Mouse (Mus musculus) hindbrain, embryonic 10.5 days (tissue): ENCODE data around the gene Pxmp4. TPM values are rescaled to one million over a fixed set of nuclear protein-coding genes. Genes with fewer than 3 reads are reported as not detected.

Experiments used
- DNase-seq: peaks from one replicate; pipeline ENCODE4 v3.0.0-alpha.2; 2017; ENCODE audit warnings: low spot score
- H3K27ac ChIP-seq: fragments of 300-500 bp; sonication (generic); 2 replicates; pipeline ENCODE4 v1.5.1; 2016; ENCODE audit warnings: mild to moderate bottlenecking, moderate library complexity
- H3K27me3 ChIP-seq: fragments of 300-500 bp; sonication (generic); 2 replicates; pipeline ENCODE4 v1.6.1; 2016; ENCODE audit warnings: mild to moderate bottlenecking; ENCODE audit not compliant: poor library complexity, insufficient read depth, severe bottlenecking
- H3K36me3 ChIP-seq: fragments of 300-500 bp; sonication (generic); 2 replicates; pipeline ENCODE4 v1.6.1; 2016; ENCODE audit warnings: mild to moderate bottlenecking, moderate library complexity
- H3K4me1 ChIP-seq: fragments of 300-500 bp; sonication (generic); replicated peaks from 2 replicates; pipeline ENCODE4 v1.6.1; 2016; ENCODE audit warnings: mild to moderate bottlenecking
- H3K4me3 ChIP-seq: fragments of 300-500 bp; sonication (generic); 2 replicates; pipeline ENCODE4 v1.5.1; 2016; ENCODE audit warnings: mild to moderate bottlenecking, moderate library complexity
- H3K9me3 ChIP-seq: fragments of 300-500 bp; sonication (generic); 2 replicates; pipeline ENCODE4 v1.6.1; 2016; ENCODE audit warnings: mild to moderate bottlenecking, moderate library complexity
- WGBS: fragments of 180-500 bp; shearing (Covaris S2); methylation state at CpG from one replicate; pipeline ENCODE4 v1.1.7; 2016; 5-methylcytosine and 5-hydroxymethylcytosine counted together
- polyA plus RNA-seq: library from polyadenylated mRNA; unstranded; fragments of >200 nt; fragmentation: Nextera tagmentation; extraction: Ambion mirVana; gene quantifications from 2 replicates; pipeline ENCODE4 v1.2.1, GENCODE M21; 2016

Gene Pxmp4
- polyA plus RNA-seq, 1 experiment from 2014 or later, result 14.5 TPM

- peaks cover 27% of the 10 kb centered on the region for H3K36me3 ChIP-seq
- 2% methylated on average over 42 of the region's 48 CpGs for WGBS
- peak; percentile 85 for DNase-seq
- H3K4me3 ChIP-seq, result peak overlapping the region; percentile 55
- peak overlapping the region; percentile 87 for H3K27ac ChIP-seq
- peaks cover 36% of the 10 kb centered on the region for H3K4me1 ChIP-seq
- no peaks in the 10 kb centered on the region for H3K9me3 ChIP-seq
- H3K27me3 ChIP-seq, result peaks cover 52% of the 10 kb centered on the region
Observed at GRCm38 (mm10) chr2:154549127-154549885, 54.2 kb downstream of the Pxmp4 start.

GRCm38 (mm10) chr2:154548688-154549087 is 54.8 kb downstream of the Pxmp4 start:
- H3K36me3 ChIP-seq, result peaks cover 22% of the 10 kb centered on the region
- H3K27ac ChIP-seq, result peak overlapping the region; percentile 87; the same call in 1 of the 2 replicates
- peaks cover 36% of the 10 kb centered on the region for H3K4me1 ChIP-seq
- WGBS, result 38% methylated on average over 3 of the region's 3 CpGs
- DNase-seq, result peak; percentile 63
- no peaks in the 10 kb centered on the region for H3K9me3 ChIP-seq
- H3K27me3 ChIP-seq, result peaks cover 48% of the 10 kb centered on the region
- H3K4me3 ChIP-seq, result peak overlapping the region; percentile 55

GRCm38 (mm10) chr2:154546711-154547110 is 56.8 kb downstream of the Pxmp4 start, which contains the start of gene 1700003F12Rik:
TSS of gene 1700003F12Rik (plus strand) at chr2:154547085.
- peak; percentile 2 for DNase-seq
- WGBS, result 90% methylated on average over 10 of the region's 10 CpGs
- peaks cover 22% of the 10 kb centered on the region for H3K4me1 ChIP-seq
- no peak within 1 kb of the TSS for H3K27ac ChIP-seq
- H3K9me3 ChIP-seq, result no peaks in the 10 kb centered on the region
- H3K36me3 ChIP-seq, result peaks cover 10% of the 10 kb centered on the region
- H3K4me3 ChIP-seq, result no peak within 1 kb of the TSS
- H3K27me3 ChIP-seq, result peaks cover 31% of the 10 kb centered on the region

- 89% methylated on average over 9 of the region's 9 CpGs for WGBS
- Histone ChIP-seq H3K4me3 (no peak overlapping the region), H3K4me1 (peaks cover 7% of the 10 kb centered on the region), H3K9me3 (no peaks in the 10 kb centered on the region), H3K27me3 (peaks cover 2% of the 10 kb centered on the region; the same call in 1 of the 2 replicates), H3K36me3 (peaks cover 20% of the 10 kb centered on the region), H3K27ac (peak overlapping the region; percentile 41; the same call in 1 of the 2 replicates)
- DNase-seq, result peak; percentile 2
Observed at GRCm38 (mm10) chr2:154543567-154544347, 59.8 kb downstream of the Pxmp4 start.

- Histone ChIP-seq H3K27me3 (no peaks in the 10 kb centered on the region), H3K27ac (no peak overlapping the region), H3K36me3 (peaks cover 41% of the 10 kb centered on the region), H3K4me1 (peaks cover 11% of the 10 kb centered on the region), H3K4me3 (no peak overlapping the region), H3K9me3 (no peaks in the 10 kb centered on the region)
- 81% methylated on average over 2 of the region's 2 CpGs for WGBS
- no peak for DNase-seq
Observed at GRCm38 (mm10) chr2:154541630-154542029, 61.9 kb downstream of the Pxmp4 start.

DNA sequence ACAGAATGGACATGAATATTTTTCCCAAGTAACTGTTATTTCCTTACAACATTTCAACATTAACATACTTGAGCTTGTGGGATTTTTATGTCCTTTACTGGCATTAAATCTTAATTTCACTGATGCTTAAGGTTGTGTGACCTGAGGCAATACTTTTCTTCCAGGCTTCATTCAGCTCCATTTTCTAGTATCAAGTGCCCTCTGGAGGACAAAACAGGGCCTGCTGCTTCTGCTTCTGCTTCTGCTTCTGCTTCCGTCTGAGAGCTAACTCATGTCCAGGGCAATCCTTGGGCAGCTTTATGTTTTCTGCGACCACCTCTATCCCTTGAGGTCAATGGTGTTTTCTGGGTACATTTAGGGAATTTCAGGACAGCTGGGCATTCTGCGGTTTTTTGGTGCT is 63.8 kb downstream of the Pxmp4 start:
- H3K4me3 ChIP-seq, result no peak overlapping the region
- no peaks in the 10 kb centered on the region for H3K9me3 ChIP-seq
- H3K27me3 ChIP-seq, result no peaks in the 10 kb centered on the region
- H3K36me3 ChIP-seq, result peaks cover 50% of the 10 kb centered on the region
- WGBS, result 79% methylated on average over 3 of the region's 3 CpGs
- no peak overlapping the region for H3K27ac ChIP-seq
- peaks cover 11% of the 10 kb centered on the region for H3K4me1 ChIP-seq
- DNase-seq, result peak; percentile 34

DNA sequence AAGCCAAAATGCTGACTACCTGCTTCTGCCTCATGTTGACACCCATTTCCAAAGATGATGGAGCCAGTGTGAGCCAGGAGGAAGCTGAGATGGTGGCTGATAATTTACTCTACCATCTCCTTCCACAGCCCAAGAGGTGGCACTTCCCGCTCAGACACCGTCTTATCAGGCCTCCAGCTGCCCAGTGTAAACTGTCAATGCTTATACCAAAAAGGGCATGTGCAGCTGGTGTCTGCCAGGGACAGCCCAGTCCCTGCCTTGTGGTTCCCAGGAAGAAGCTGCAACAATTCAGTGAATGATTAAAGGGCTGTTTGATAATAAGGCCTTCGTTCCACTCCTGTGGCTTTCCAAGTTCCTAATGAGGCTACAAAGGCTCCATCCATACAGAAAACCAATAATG is 64.8 kb downstream of the Pxmp4 start:
- H3K4me3 ChIP-seq, result no peak overlapping the region
- H3K27ac ChIP-seq, result no peak overlapping the region; the same call in 1 of the 2 replicates
- H3K36me3 ChIP-seq, result peaks cover 61% of the 10 kb centered on the region
- no peaks in the 10 kb centered on the region for H3K9me3 ChIP-seq
- H3K4me1 ChIP-seq, result peaks cover 11% of the 10 kb centered on the region
- no peaks in the 10 kb centered on the region for H3K27me3 ChIP-seq
- 70% methylated on average over 3 of the region's 3 CpGs for WGBS
- no peak for DNase-seq

GRCm38 (mm10) chr2:154538310-154538709 is 65.2 kb downstream of the Pxmp4 start:
- Histone ChIP-seq H3K4me1 (peaks cover 11% of the 10 kb centered on the region), H3K36me3 (peaks cover 65% of the 10 kb centered on the region), H3K27me3 (no peaks in the 10 kb centered on the region), H3K9me3 (no peaks in the 10 kb centered on the region), H3K4me3 (no peak overlapping the region), H3K27ac (no peak overlapping the region)
- WGBS, result 77% methylated on average over 2 of the region's 2 CpGs
- DNase-seq, result no peak

Other genes with a start within 250 kb of the Pxmp4 start
- 13.9 and 16.0 TPM in 2 replicates for gene Cdk5rap1, start 230.7 kb downstream of the Pxmp4 start, polyA plus RNA-seq
- gene Snta1, start 195.6 kb downstream of the Pxmp4 start, polyA plus RNA-seq, result 5.3 and 7.9 TPM in 2 replicates
- gene Cbfa2t2, start 167.2 kb downstream of the Pxmp4 start, polyA plus RNA-seq, result 79.1 and 84.9 TPM in 2 replicates
- gene 1700003F12Rik, start 56.6 kb downstream of the Pxmp4 start, polyA plus RNA-seq, result 9.5 and 10.0 TPM in 2 replicates
- gene Actl10, start 51.9 kb downstream of the Pxmp4 start, polyA plus RNA-seq, result 0.60 and 1.3 TPM in 2 replicates
- gene Necab3, start 44.8 kb downstream of the Pxmp4 start, polyA plus RNA-seq, result 9.8 and 16.0 TPM in 2 replicates
- 41.4 and 43.8 TPM in 2 replicates for gene E2f1, start 33.8 kb downstream of the Pxmp4 start, polyA plus RNA-seq
- 1.3 and 1.4 TPM in 2 replicates for gene Zfp341, start 9.6 kb upstream of the Pxmp4 start, polyA plus RNA-seq
- gene 4930519P11Rik, start 9.7 kb upstream of the Pxmp4 start, polyA plus RNA-seq, result 0.36 TPM in 1 of 2 replicates, not detected in the other
- gene Chmp4b, start 48.0 kb upstream of the Pxmp4 start, polyA plus RNA-seq, result 13.3 and 18.1 TPM in 2 replicates
- gene Gm14214, start 166.3 kb upstream of the Pxmp4 start, polyA plus RNA-seq, result not detected in 2 replicates
- 52.8 and 77.6 TPM in 2 replicates for gene Raly, start 187.4 kb upstream of the Pxmp4 start, polyA plus RNA-seq
- gene a, start 187.7 kb upstream of the Pxmp4 start, polyA plus RNA-seq, result 1.0 and 1.7 TPM in 2 replicates